Comparison of ENCODE assay signal across 13 mouse cellular contexts in genomic region chr14:59759196-59759839, GRCm38 (mm10).
DNase-seq lines count a peak whose midpoint lies in the region; ATAC-seq lines count a peak whose summit lies in the region.
"Had no signal": no experiment of that assay in that cellular context is flagged by ENCODE, and none has a peak within 500 bp of the region (broad histone marks: within the 10 kb centered on the region; RNA-seq: fewer than 3 reads in every experiment).

No protein-coding gene starts in this region.

- H3K36me3 ChIP-seq in hindbrain, embryonic 14.5 days (replicated peaks; ENCODE audit: control insufficient read depth, insufficient read depth) = no peaks in the 10 kb centered on the region
- no peaks in the 10 kb centered on the region for H3K36me3 ChIP-seq in hindbrain, embryonic 12.5 days
- H3K36me3 ChIP-seq in embryonic facial prominence, embryonic 12.5 days = no peaks in the 10 kb centered on the region
- H3K36me3 ChIP-seq in midbrain, embryonic 15.5 days (replicated peaks) = no peaks in the 10 kb centered on the region

- H3K9ac ChIP-seq in hindbrain, embryonic 14.5 days = no peak overlapping the region
- H3K9ac ChIP-seq in hindbrain, embryonic 12.5 days = no peak overlapping the region
- no peak overlapping the region for H3K9ac ChIP-seq in embryonic facial prominence, embryonic 12.5 days
- H3K9ac ChIP-seq in midbrain, embryonic 15.5 days = no peak overlapping the region

- H3K27ac ChIP-seq in hindbrain, embryonic 14.5 days = no peak overlapping the region
- H3K27ac ChIP-seq in hindbrain, embryonic 12.5 days = no peak overlapping the region; the same call in none of the 2 replicates
- peak overlapping the region; percentile 66; the same call in 1 of the 2 replicates for H3K27ac ChIP-seq in embryonic facial prominence, embryonic 12.5 days
- H3K27ac ChIP-seq in midbrain, embryonic 15.5 days = no peak overlapping the region
- H3K27ac ChIP-seq: stomach, postnatal 0 days had no signal

- WGBS in hindbrain, embryonic 14.5 days = 68% methylated on average over 15 of the region's 15 CpGs
- WGBS in hindbrain, embryonic 12.5 days = 67% methylated on average over 15 of the region's 15 CpGs
- 33% methylated on average over 15 of the region's 15 CpGs for WGBS in embryonic facial prominence, embryonic 12.5 days
- WGBS in midbrain, embryonic 15.5 days = 59% methylated on average over 15 of the region's 15 CpGs

- no peaks in the 10 kb centered on the region for H3K9me3 ChIP-seq in hindbrain, embryonic 14.5 days (ENCODE audit: control insufficient read depth, low read length)
- H3K9me3 ChIP-seq in hindbrain, embryonic 12.5 days (replicated peaks) = no peaks in the 10 kb centered on the region
- no peaks in the 10 kb centered on the region for H3K9me3 ChIP-seq in embryonic facial prominence, embryonic 12.5 days
- no peaks in the 10 kb centered on the region for H3K9me3 ChIP-seq in midbrain, embryonic 15.5 days

- no peaks in the 10 kb centered on the region for H3K4me1 ChIP-seq in hindbrain, embryonic 14.5 days (replicated peaks; ENCODE audit: control insufficient read depth, insufficient read depth, low read length)
- H3K4me1 ChIP-seq in hindbrain, embryonic 12.5 days = peaks cover 7% of the 10 kb centered on the region
- peaks cover 22% of the 10 kb centered on the region for H3K4me1 ChIP-seq in embryonic facial prominence, embryonic 12.5 days
- H3K4me1 ChIP-seq in midbrain, embryonic 15.5 days = peaks cover 5% of the 10 kb centered on the region; the same call in 1 of the 2 replicates

- H3K27me3 ChIP-seq in hindbrain, embryonic 14.5 days (ENCODE audit: control insufficient read depth, insufficient read depth, low read length) = no peaks in the 10 kb centered on the region
- H3K27me3 ChIP-seq in hindbrain, embryonic 12.5 days = peaks cover 5% of the 10 kb centered on the region
- H3K27me3 ChIP-seq in embryonic facial prominence, embryonic 12.5 days = no peaks in the 10 kb centered on the region
- H3K27me3 ChIP-seq in midbrain, embryonic 15.5 days (replicated peaks) = no peaks in the 10 kb centered on the region

- no peak for DNase-seq in hindbrain, embryonic 14.5 days (ENCODE audit: low spot score)
- DNase-seq in kidney, postnatal 10 days = peak; percentile 18
- DNase-seq in right cerebral cortex, postnatal 4 days = no peak
- DNase-seq in heart, postnatal 14 days = no peak
- DNase-seq: cerebellum, adult 9-10 months; left cerebral cortex, postnatal 4 days; right cerebral cortex, postnatal 25 days had no signal

- no peak overlapping the region for H3K4me3 ChIP-seq in hindbrain, embryonic 14.5 days (replicated peaks; ENCODE audit: low read length)
- H3K4me3 ChIP-seq in hindbrain, embryonic 12.5 days = no peak overlapping the region
- H3K4me3 ChIP-seq in embryonic facial prominence, embryonic 12.5 days = no peak overlapping the region
- H3K4me3 ChIP-seq in midbrain, embryonic 15.5 days = no peak overlapping the region

- no peak overlapping the region for H3K4me2 ChIP-seq in hindbrain, embryonic 14.5 days (replicated peaks)
- no peak overlapping the region for H3K4me2 ChIP-seq in hindbrain, embryonic 12.5 days (replicated peaks)
- H3K4me2 ChIP-seq in embryonic facial prominence, embryonic 12.5 days (replicated peaks) = peak overlapping the region; percentile 5; the same call in 1 of the 2 replicates
- H3K4me2 ChIP-seq in midbrain, embryonic 15.5 days = no peak overlapping the region
- H3K4me2 ChIP-seq: heart, embryonic 11.5 days had no signal

- intact Hi-C loops in heart, postnatal 14 days (cut with DNase I) = no loop called here

- peak; percentile 37; the same call in 1 of the 2 replicates for ATAC-seq in hindbrain, embryonic 14.5 days (ENCODE audit: low FRiP score)
- no peak for ATAC-seq in hindbrain, embryonic 12.5 days (ENCODE audit: low FRiP score)
- 0 out of 2 replicates have a peak, but pooled peaks have one; percentile 42 for ATAC-seq in embryonic facial prominence, embryonic 12.5 days (ENCODE audit: insufficient number of reproducible peaks, insufficient read depth, low FRiP score, low TSS enrichment)
- ATAC-seq in midbrain, embryonic 15.5 days (replicated peaks) = peak; percentile 67
- ATAC-seq in megakaryocyte progenitor cell, adult 5-6 weeks (replicated peaks; ENCODE audit: poor library complexity) = no peak

Comparison
In these comparisons a context has a peak if more than half of its experiments do, and no peak if none do; other contexts are left out.
1. ATAC-seq: peak in hindbrain, embryonic 14.5 days (single experiment), embryonic facial prominence, embryonic 12.5 days (single experiment) and midbrain, embryonic 15.5 days (single experiment); none in hindbrain, embryonic 12.5 days (single experiment) and megakaryocyte progenitor cell, adult 5-6 weeks (single experiment).